24 mouse cellular contexts compared by ENCODE assay signal in the genomic region with DNA sequence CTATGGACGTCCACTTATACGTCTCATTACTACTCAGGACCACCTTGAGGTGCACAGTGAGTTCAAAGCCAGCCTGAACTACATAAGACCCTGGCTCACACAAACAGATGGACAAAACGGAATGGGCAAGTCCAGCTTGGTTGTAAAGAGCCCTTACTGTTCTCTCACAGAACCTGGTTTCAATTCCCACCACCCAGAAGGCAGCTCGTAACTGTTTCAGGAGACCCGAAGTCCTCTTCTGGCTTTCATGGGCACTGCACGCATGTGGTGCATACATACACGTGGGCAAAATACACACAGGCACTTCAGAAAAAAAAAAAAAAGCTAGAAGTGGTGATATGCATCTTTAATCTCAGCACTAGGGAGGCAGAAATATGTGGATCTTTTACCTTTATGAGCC. TPM values are rescaled to one million over a fixed set of nuclear protein-coding genes. Genes with fewer than 3 reads are reported as not detected.
DNase-seq lines count a peak whose midpoint lies in the region; ATAC-seq and TF ChIP-seq lines count a peak whose summit lies in the region.
"Had no signal": no experiment of that assay in that cellular context is flagged by ENCODE, and none has a peak within 500 bp of the region (broad histone marks: within the 10 kb centered on the region; RNA-seq: fewer than 3 reads in every experiment).

No protein-coding gene starts in this region.

- H3K4me1 ChIP-seq in embryonic facial prominence, embryonic 13.5 days: peaks cover 5% of the 10 kb centered on the region
- H3K4me1 ChIP-seq in embryonic facial prominence, embryonic 10.5 days: peaks cover 11% of the 10 kb centered on the region
- no peaks in the 10 kb centered on the region for H3K4me1 ChIP-seq in liver, postnatal 0 days (ENCODE audit: insufficient read depth)

- H3K9me3 ChIP-seq in embryonic facial prominence, embryonic 13.5 days: no peaks in the 10 kb centered on the region
- H3K9me3 ChIP-seq in embryonic facial prominence, embryonic 10.5 days: no peaks in the 10 kb centered on the region
- H3K9me3 ChIP-seq in liver, postnatal 0 days (ENCODE audit: low read length): peaks cover under 1% of the 10 kb centered on the region
- H3K9me3 ChIP-seq: hindbrain, embryonic 15.5 days; lung, embryonic 15.5 days had no signal

- 71% methylated on average over 7 of the region's 7 CpGs for WGBS in embryonic facial prominence, embryonic 13.5 days
- 82% methylated on average over 7 of the region's 7 CpGs for WGBS in embryonic facial prominence, embryonic 10.5 days
- WGBS in liver, postnatal 0 days (ENCODE audit: insufficient replicate concordance): 82% methylated on average over 7 of the region's 7 CpGs

- ATAC-seq in embryonic facial prominence, embryonic 13.5 days (ENCODE audit: insufficient number of reproducible peaks, insufficient read depth, low FRiP score, low TSS enrichment, low read depth): no peak
- ATAC-seq in liver, postnatal 0 days: peak; percentile 7; the same call in 1 of the 2 replicates
- ATAC-seq in megakaryocyte-erythroid progenitor cell, adult 5-6 weeks (replicated peaks; ENCODE audit: low FRiP score, low TSS enrichment, poor library complexity, severe bottlenecking): peak; percentile 45; the same call in 1 of the 2 replicates
- ATAC-seq: intestine, postnatal 0 days; midbrain, embryonic 16.5 days had no signal

- TF ChIP-seq CTCF in liver, postnatal 0 days (IDR thresholded peaks at IDR 0.05; ENCODE audit: low read depth): 0 out of 2 replicates have a peak, but pooled peaks have one; percentile 9

- peaks cover 28% of the 10 kb centered on the region for H3K36me3 ChIP-seq in embryonic facial prominence, embryonic 13.5 days
- peaks cover 58% of the 10 kb centered on the region for H3K36me3 ChIP-seq in embryonic facial prominence, embryonic 10.5 days (replicated peaks)
- peaks cover 25% of the 10 kb centered on the region for H3K36me3 ChIP-seq in liver, postnatal 0 days (replicated peaks; ENCODE audit: insufficient read depth, low read length)

- peak overlapping the region; percentile 22; the same call in 1 of the 2 replicates for H3K27ac ChIP-seq in embryonic facial prominence, embryonic 13.5 days
- no peak overlapping the region for H3K27ac ChIP-seq in embryonic facial prominence, embryonic 10.5 days (replicated peaks)
- H3K27ac ChIP-seq in liver, postnatal 0 days (ENCODE audit: low read depth): no peak overlapping the region
- H3K27ac ChIP-seq: embryonic facial prominence, embryonic 12.5 days; heart, embryonic 13.5 days; hindbrain, embryonic 15.5 days; kidney, postnatal 0 days; lung, embryonic 15.5 days had no signal

- no peaks in the 10 kb centered on the region for H3K27me3 ChIP-seq in embryonic facial prominence, embryonic 13.5 days
- H3K27me3 ChIP-seq in embryonic facial prominence, embryonic 10.5 days (replicated peaks; ENCODE audit: low read depth, poor library complexity, severe bottlenecking): no peaks in the 10 kb centered on the region
- no peaks in the 10 kb centered on the region for H3K27me3 ChIP-seq in liver, postnatal 0 days (ENCODE audit: insufficient read depth, low read length)
- H3K27me3 ChIP-seq: embryonic facial prominence, embryonic 12.5 days; heart, embryonic 13.5 days; hindbrain, embryonic 15.5 days; lung, embryonic 15.5 days had no signal

- no peak overlapping the region for H3K4me3 ChIP-seq in embryonic facial prominence, embryonic 13.5 days
- H3K4me3 ChIP-seq in embryonic facial prominence, embryonic 10.5 days: no peak overlapping the region
- H3K4me3 ChIP-seq in liver, postnatal 0 days (ENCODE audit: low read depth, low read length): no peak overlapping the region
- H3K4me3 ChIP-seq: embryonic facial prominence, embryonic 12.5 days; heart, embryonic 13.5 days; hindbrain, embryonic 15.5 days; lung, embryonic 15.5 days had no signal

- H3K9ac ChIP-seq in embryonic facial prominence, embryonic 13.5 days: no peak overlapping the region
- no peak overlapping the region for H3K9ac ChIP-seq in liver, postnatal 0 days (replicated peaks)
- H3K9ac ChIP-seq: embryonic facial prominence, embryonic 12.5 days; heart, embryonic 13.5 days; hindbrain, embryonic 15.5 days; lung, embryonic 15.5 days had no signal

- no peak for DNase-seq in embryonic facial prominence, embryonic 10.5 days (ENCODE audit: low spot score)
- DNase-seq in liver, postnatal 0 days: no peak
- DNase-seq in liver: no peak
- peak; percentile 47 for DNase-seq in R1 (ENCODE audit: low read depth, low spot score)
- no peak for DNase-seq in ovary, postnatal 14 days (ENCODE audit: low spot score)
- no peak for DNase-seq in cerebellum, adult 11 months
- DNase-seq: adrenal gland, adult 8-10 months; cerebellum, adult 9-10 months; heart, adult 11 months; right cerebral cortex, adult 18-20 months; thymus, postnatal 4 days had no signal

- no peak for TF ChIP-seq EP300 in liver, postnatal 0 days (IDR thresholded peaks at IDR 0.05; ENCODE audit: low read depth)

- H3K4me2 ChIP-seq in embryonic facial prominence, embryonic 13.5 days: no peak overlapping the region
- no peak overlapping the region for H3K4me2 ChIP-seq in liver, postnatal 0 days (ENCODE audit: low read depth, low read length)
- H3K4me2 ChIP-seq: embryonic facial prominence, embryonic 12.5 days; heart, embryonic 13.5 days; hindbrain, embryonic 15.5 days; lung, embryonic 15.5 days had no signal

RNA-seq across cellular contexts. Expression of a gene that starts 50.1 kb away (rescaled TPM):
- 1.6 and 2.4 TPM in 2 replicates for polyA plus RNA-seq in embryonic facial prominence, embryonic 13.5 days (2015; fragmentation: Nextera tagmentation; extraction: Ambion mirVana)
- polyA plus RNA-seq in embryonic facial prominence, embryonic 10.5 days (2016; fragmentation: Nextera tagmentation; extraction: Ambion mirVana): 0.49 and 4.6 TPM in 2 replicates
- 0.42 TPM in 1 of 2 replicates, not detected in the other for polyA plus RNA-seq in liver, postnatal 0 days (2015; fragmentation: Nextera tagmentation; extraction: Ambion mirVana)
- 12.5 TPM in 1 of 2 replicates, not detected in the other for total RNA-seq in megakaryocyte-erythroid progenitor cell, adult 5-6 weeks (2014; fragmentation: Nextera tagmentation)
- total RNA-seq in megakaryocyte-erythroid progenitor cell, adult 5-6 weeks (2017): 7.8 and 10.8 TPM in 2 replicates
- total RNA-seq: liver, adult 2 months; megakaryocyte, adult 5-6 weeks had no signal
- polyA plus RNA-seq: cortical plate, adult 2 months; intestine, postnatal 0 days; kidney, postnatal 0 days; liver, adult 2 months; small intestine, adult 2 months had no signal
